Mouse (Mus musculus) testis, adult 2 months (tissue): Measurements from ENCODE around the gene Ovol2. TPM values are rescaled to one million over a fixed set of nuclear protein-coding genes. Genes with fewer than 3 reads are reported as not detected.

ENCODE experiments used
- H3K27ac ChIP-seq: fragments of 200-500 bp; 2 replicates; pipeline ENCODE4 v1.5.1; 2012; ENCODE audit warnings: low read depth, low read length; ENCODE audit not compliant: control insufficient read depth, insufficient read depth
- H3K27me3 ChIP-seq: fragments of 200-500 bp; 2 replicates; pipeline ENCODE4 v1.6.1; 2012; ENCODE audit warnings: mild to moderate bottlenecking, low read length, moderate library complexity; ENCODE audit not compliant: control insufficient read depth, insufficient read depth
- H3K36me3 ChIP-seq: fragments of 200-500 bp; 2 replicates; pipeline ENCODE4 v1.6.1; 2012; ENCODE audit warnings: mild to moderate bottlenecking, low read length; ENCODE audit not compliant: control insufficient read depth, insufficient read depth
- H3K4me1 ChIP-seq: fragments of 200-500 bp; 2 replicates; pipeline ENCODE4 v1.6.1; 2012; ENCODE audit warnings: low read length; ENCODE audit not compliant: control insufficient read depth, insufficient read depth
- H3K4me3 ChIP-seq: fragments of 200-500 bp; 2 replicates; pipeline ENCODE4 v1.5.1; 2012; ENCODE audit warnings: low read depth, mild to moderate bottlenecking, low read length, moderate library complexity, mixed read lengths; ENCODE audit not compliant: control insufficient read depth
- CTCF ChIP-seq: fragments of 200-500 bp; IDR thresholded peaks from 2 replicates; pipeline ENCODE4 v1.5.1; 2012; ENCODE audit warnings: low read depth, mild to moderate bottlenecking, inconsistent platforms, low read length, moderate library complexity; ENCODE audit not compliant: control insufficient read depth, insufficient read depth, insufficient replicate concordance
- POLR2A ChIP-seq: fragments of 200-500 bp; IDR thresholded peaks from 2 replicates; pipeline ENCODE4 v1.6.1; 2012; ENCODE audit warnings: low read depth, mild to moderate bottlenecking, inconsistent platforms, low read length, moderate library complexity; ENCODE audit not compliant: control insufficient read depth
- polyA plus RNA-seq: library from polyadenylated mRNA; depleted of rRNA; stranded (reverse); fragments of >200 nt; gene quantifications from 2 replicates; pipeline ENCODE4 v1.2.3, GENCODE M21; 2012

Ovol2 gene
- polyA plus RNA-seq, 1 experiment: 62.9 TPM

- Histone ChIP-seq H3K4me1 (no peaks in the 10 kb centered on the region; the same call in 1 of the 2 replicates), H3K36me3 (no peaks in the 10 kb centered on the region), H3K4me3 (no peak overlapping the region), H3K27me3 (no peaks in the 10 kb centered on the region), H3K27ac (no peak overlapping the region)
- TF ChIP-seq CTCF (no peak), POLR2A (no peak)
Observed at GRCm38 (mm10) chr2:144324218-144324617, 7.7 kb downstream of the Ovol2 start.

- Histone ChIP-seq H3K27me3 (no peaks in the 10 kb centered on the region), H3K4me3 (no peak overlapping the region), H3K4me1 (peaks cover 2% of the 10 kb centered on the region), H3K36me3 (no peaks in the 10 kb centered on the region), H3K27ac (no peak overlapping the region)
- TF ChIP-seq POLR2A (no peak), CTCF (no peak)
Observed at GRCm38 (mm10) chr2:144311372-144311771, 20.6 kb downstream of the Ovol2 start.

- Histone ChIP-seq H3K27ac (no peak overlapping the region), H3K36me3 (no peaks in the 10 kb centered on the region), H3K4me1 (peaks cover 2% of the 10 kb centered on the region), H3K4me3 (no peak overlapping the region), H3K27me3 (no peaks in the 10 kb centered on the region)
- TF ChIP-seq CTCF (no peak), POLR2A (no peak)
Observed at GRCm38 (mm10) chr2:144310273-144310672, 21.7 kb downstream of the Ovol2 start.

- no peaks in the 10 kb centered on the region for H3K36me3 ChIP-seq
- no peak overlapping the region; the same call in 1 of the 2 replicates for H3K4me3 ChIP-seq
- no peaks in the 10 kb centered on the region for H3K27me3 ChIP-seq
- no peak for TF ChIP-seq POLR2A
- peaks cover 2% of the 10 kb centered on the region for H3K4me1 ChIP-seq
- H3K27ac ChIP-seq: no peak overlapping the region
Observed at GRCm38 (mm10) chr2:144308561-144308960, 23.4 kb downstream of the Ovol2 start.

GRCm38 (mm10) chr2:144305721-144306294, 26.1 kb downstream of the Ovol2 start:
- TF ChIP-seq POLR2A (no peak), CTCF (no peak)
- H3K4me1 ChIP-seq: peaks cover 2% of the 10 kb centered on the region
- H3K27me3 ChIP-seq: no peaks in the 10 kb centered on the region
- no peak overlapping the region for H3K4me3 ChIP-seq
- no peaks in the 10 kb centered on the region for H3K36me3 ChIP-seq
- H3K27ac ChIP-seq: no peak overlapping the region

GRCm38 (mm10) chr2:144301101-144301500, 30.8 kb downstream of the Ovol2 start:
- H3K4me1 ChIP-seq: no peaks in the 10 kb centered on the region; the same call in 1 of the 2 replicates
- H3K4me3 ChIP-seq: no peak overlapping the region
- no peaks in the 10 kb centered on the region for H3K36me3 ChIP-seq
- no peak overlapping the region for H3K27ac ChIP-seq
- TF ChIP-seq POLR2A (no peak), CTCF (no peak)
- H3K27me3 ChIP-seq: no peaks in the 10 kb centered on the region

- H3K4me3 ChIP-seq: no peak overlapping the region
- H3K36me3 ChIP-seq: no peaks in the 10 kb centered on the region
- H3K4me1 ChIP-seq: no peaks in the 10 kb centered on the region
- no peak overlapping the region for H3K27ac ChIP-seq
- H3K27me3 ChIP-seq: no peaks in the 10 kb centered on the region
- TF ChIP-seq CTCF (no peak), POLR2A (no peak)
Observed at GRCm38 (mm10) chr2:144299749-144300669, 31.9 kb downstream of the Ovol2 start.
